Mouse (Mus musculus) CH12.LX (cell line): ENCODE results near the gene Csnk1g1. TPM values are rescaled to one million over a fixed set of nuclear protein-coding genes. Genes with fewer than 3 reads are reported as not detected.

Source experiments
- DNase-seq: peaks from one replicate; pipeline ENCODE4 v3.0.0-alpha.2; 2013; ENCODE audit errors: extremely low read depth
- H3K27ac ChIP-seq: 2 replicates; pipeline ENCODE4 v1.5.1; 2012; ENCODE audit warnings: low read depth, mild to moderate bottlenecking, control low read depth, moderate library complexity; ENCODE audit not compliant: insufficient read depth
- H3K27me3 ChIP-seq: replicated peaks from 2 replicates; pipeline ENCODE3; 2012; ENCODE audit warnings: inconsistent platforms
- H3K36me3 ChIP-seq, 2 experiments: replicated peaks in 1 of 2; 2 replicates each; pipeline versions ENCODE3 to v1.6.1; 2012; ENCODE audit warnings: inconsistent platforms in 1 of 2, low read length in 1 of 2, mild to moderate bottlenecking in 1 of 2, mixed read lengths in 1 of 2, moderate library complexity in 1 of 2; ENCODE audit not compliant: control insufficient read depth in 1 of 2, insufficient read depth in 1 of 2
- H3K4me1 ChIP-seq, 2 experiments: 2 replicates each; pipeline ENCODE4 v1.6.1; 2012; ENCODE audit warnings: inconsistent platforms in 1 of 2, moderate library complexity in 1 of 2; ENCODE audit not compliant: insufficient read depth in 2 of 2, control insufficient read depth in 1 of 2
- H3K4me2 ChIP-seq: 2 replicates; pipeline ENCODE4 v1.6.1; 2012; ENCODE audit warnings: low read depth, mild to moderate bottlenecking, control low read depth; ENCODE audit not compliant: poor library complexity, insufficient read depth, severe bottlenecking
- H3K4me3 ChIP-seq, 3 experiments: fragments of 150-350 bp in 1 of 3; sonication (generic) in 1 of 3; replicated peaks in 1 of 3; 2 replicates each; pipeline versions ENCODE3 to v1.5.1; 2011 to 2012; ENCODE audit warnings: low read depth in 2 of 3, low read length in 2 of 3, mild to moderate bottlenecking in 2 of 3, moderate library complexity in 2 of 3, control low read depth in 1 of 3, improper control_type of control experiment in 1 of 3, inconsistent platforms in 1 of 3, mixed read lengths in 1 of 3; ENCODE audit not compliant: poor library complexity in 1 of 3
- H3K79me2 ChIP-seq: replicated peaks from 2 replicates; pipeline ENCODE4 v1.6.1; 2012; ENCODE audit warnings: mild to moderate bottlenecking, moderate library complexity; ENCODE audit not compliant: control insufficient read depth, poor library complexity, insufficient read depth, severe bottlenecking; ENCODE audit errors: extremely low read depth
- H3K9ac ChIP-seq: 2 replicates; pipeline ENCODE4 v1.6.1; 2012; ENCODE audit warnings: low read depth, mild to moderate bottlenecking, control low read depth, moderate library complexity; ENCODE audit not compliant: insufficient read depth
- H3K9me3 ChIP-seq: replicated peaks from 2 replicates; pipeline ENCODE3; 2012; ENCODE audit warnings: low read length, inconsistent platforms, mixed read lengths
- CHD1 ChIP-seq: IDR thresholded peaks from 2 replicates; pipeline ENCODE4 v1.6.1; 2012; ENCODE audit warnings: low read depth, low read length, improper control_type of control experiment, inconsistent platforms
- CTCF ChIP-seq, 2 experiments: IDR thresholded peaks in 1 of 2; conservative IDR thresholded peaks in 1 of 2; 2 replicates each; pipeline ENCODE4 v1.5.1; 2011 to 2012; ENCODE audit warnings: low read depth in 2 of 2, low read length in 2 of 2, improper control_type of control experiment in 1 of 2, inconsistent platforms in 1 of 2, mild to moderate bottlenecking in 1 of 2, moderate library complexity in 1 of 2
- GABPA ChIP-seq: IDR thresholded peaks from 2 replicates; pipeline ENCODE4 v1.6.1; 2012; ENCODE audit warnings: low read depth, low read length, improper control_type of control experiment, inconsistent platforms; ENCODE audit not compliant: insufficient replicate concordance
- IRF4 ChIP-seq: IDR thresholded peaks from 2 replicates; pipeline ENCODE4 v1.6.1; 2014; ENCODE audit warnings: low read depth, mild to moderate bottlenecking, inconsistent platforms, low read length, improper control_type of control experiment
- JUN ChIP-seq: IDR thresholded peaks from 2 replicates; pipeline ENCODE4 v1.6.1; 2011; ENCODE audit warnings: low read depth, mild to moderate bottlenecking, low read length, improper control_type of control experiment, moderate library complexity; ENCODE audit not compliant: insufficient read depth
- JUND ChIP-seq: conservative IDR thresholded peaks from 2 replicates; pipeline ENCODE4 v1.6.1; 2011; ENCODE audit warnings: low read depth, low read length, improper control_type of control experiment
- KAT2A ChIP-seq: IDR thresholded peaks from 2 replicates; pipeline ENCODE4 v1.6.1; 2012; ENCODE audit warnings: low read length, improper control_type of control experiment, inconsistent platforms; ENCODE audit not compliant: insufficient replicate concordance
- MAX ChIP-seq: IDR thresholded peaks from 2 replicates; pipeline ENCODE4 v1.6.1; 2011; ENCODE audit warnings: low read length, improper control_type of control experiment
- MAZ ChIP-seq: IDR thresholded peaks from 2 replicates; pipeline ENCODE4 v1.6.1; 2012; ENCODE audit warnings: low read depth, mild to moderate bottlenecking, inconsistent platforms, low read length, improper control_type of control experiment, moderate library complexity
- MEF2A ChIP-seq: IDR thresholded peaks from 2 replicates; pipeline ENCODE4 v1.6.1; 2014; ENCODE audit warnings: low read depth, mild to moderate bottlenecking, inconsistent platforms, low read length, improper control_type of control experiment, borderline replicate concordance
- MYC ChIP-seq: IDR thresholded peaks from 2 replicates; pipeline ENCODE4 v1.6.1; 2011; ENCODE audit warnings: low read depth, mild to moderate bottlenecking, improper control_type of control experiment, low read length
- POLR2AphosphoS2 ChIP-seq: IDR thresholded peaks from 2 replicates; pipeline ENCODE4 v1.6.1; 2011; ENCODE audit warnings: low read depth, low read length, improper control_type of control experiment
- RCOR1 ChIP-seq: conservative IDR thresholded peaks from 2 replicates; pipeline ENCODE4 v1.6.1; 2012; ENCODE audit warnings: low read depth, mild to moderate bottlenecking, inconsistent platforms, low read length, improper control_type of control experiment
- SIN3A ChIP-seq: IDR thresholded peaks from 2 replicates; pipeline ENCODE4 v1.6.1; 2012; ENCODE audit warnings: low read length, improper control_type of control experiment, inconsistent platforms
- TBP ChIP-seq: conservative IDR thresholded peaks from 2 replicates; pipeline ENCODE4 v1.6.1; 2011; ENCODE audit warnings: low read depth, low read length, improper control_type of control experiment
- UBTF ChIP-seq: IDR thresholded peaks from 2 replicates; pipeline ENCODE4 v1.6.1; 2012; ENCODE audit warnings: low read depth, mild to moderate bottlenecking, inconsistent platforms, low read length, improper control_type of control experiment, moderate library complexity
- USF1 ChIP-seq: IDR thresholded peaks from 2 replicates; pipeline ENCODE4 v1.6.1; 2014; ENCODE audit warnings: low read depth, mild to moderate bottlenecking, inconsistent platforms, low read length, improper control_type of control experiment
- USF2 ChIP-seq: conservative IDR thresholded peaks from 2 replicates; pipeline ENCODE4 v1.6.1; 2011; ENCODE audit warnings: low read depth, low read length, improper control_type of control experiment
- ZC3H11A ChIP-seq: IDR thresholded peaks from 2 replicates; pipeline ENCODE4 v1.6.1; 2012; ENCODE audit warnings: low read depth, mild to moderate bottlenecking, inconsistent platforms, low read length, improper control_type of control experiment
- ZKSCAN1 ChIP-seq: IDR thresholded peaks from 2 replicates; pipeline ENCODE4 v1.6.1; 2012; ENCODE audit warnings: low read depth, inconsistent platforms, low read length, improper control_type of control experiment, borderline replicate concordance
- dilution Hi-C: fragments of 300-500 bp; cut with MboI; formaldehyde crosslinking; loops from 2 replicates; pipeline ENCODE4 v1.14.3; 2020; ENCODE audit warnings: low sequenced_read_pairs; ENCODE audit not compliant: extremely low pct_unique_long_range_greater_than_20kb, extremely low pct_ligation_motif_present
- in situ Hi-C: fragments of 300-500 bp; cut with MboI; formaldehyde crosslinking; loops from 3 replicates; pipeline ENCODE4 v1.14.3; 2019; ENCODE audit warnings: low sequenced_read_pairs, low pct_ligation_motif_present, low pct_unique_long_range_greater_than_20kb, mixed read lengths
- polyA plus RNA-seq: library from polyadenylated mRNA; unstranded; fragments of >175 nt; gene quantifications from 2 replicates; pipeline ENCODE4 v1.2.1, GENCODE M21; 2012; ENCODE audit warnings: low read depth; ENCODE audit not compliant: insufficient read length
- total RNA-seq, 2 experiments: library from RNA; depleted of rRNA; stranded (reverse); fragments of 300-350 nt in 1 of 2; fragments of >200 nt in 1 of 2; gene quantifications; 2 replicates each; pipeline ENCODE4 v1.2.3; 2012 to 2014

The Csnk1g1 gene
- total and polyA plus RNA-seq, 3 experiments: 11.7 to 16.0 (median 12.3) TPM

GRCm38 (mm10) chr9:66038581-66038980 is 129.9 kb downstream of the Csnk1g1 start:
- Histone ChIP-seq H3K4me1 (peaks cover 0 to 6% of the 10 kb centered on the region in 2 experiments; a peak in 1 of 4 replicates), H3K36me3 (peaks cover 42 to 84% of the 10 kb centered on the region in 2 experiments), H3K9ac (no peak overlapping the region), H3K79me2 (no peaks in the 10 kb centered on the region), H3K4me2 (no peak overlapping the region), H3K27ac (no peak overlapping the region), H3K4me3 (no peak overlapping the region), H3K9me3 (no peaks in the 10 kb centered on the region), H3K27me3 (no peaks in the 10 kb centered on the region)
- TF ChIP-seq MAX (no peak), SIN3A (no peak), JUN (no peak), MEF2A (no peak), GABPA (no peak), USF2 (no peak), MAZ (no peak), ZC3H11A (no peak), RCOR1 (no peak), USF1 (no peak), POLR2AphosphoS2 (no peak), MYC (no peak), IRF4 (no peak), TBP (no peak)
- dilution Hi-C loops (no loop called here), in situ Hi-C loops (no loop called here)
- DNase-seq: no peak

- Histone ChIP-seq H3K4me2 (no peak overlapping the region), H3K27me3 (no peaks in the 10 kb centered on the region)
- no peak for DNase-seq
- dilution Hi-C loops: no loop called here
- TF ChIP-seq RCOR1 (no peak), USF2 (no peak), CHD1 (no peak), UBTF (no peak), GABPA (no peak), CTCF (conservative IDR thresholded peaks at IDR 0.05 in 1 of 2, IDR thresholded peaks at IDR 0.05 in 1 of 2; ENCODE audit: low read depth in 2 of 2, low read length in 2 of 2) (no peak), KAT2A (no peak), ZKSCAN1 (no peak), IRF4 (no peak), SIN3A (no peak), JUND (no peak), POLR2AphosphoS2 (no peak)
- TF ChIP-seq, all 38 proteins: peak for 0
- H3K4me1 ChIP-seq: peaks cover 0 to 6% of the 10 kb centered on the region in 2 experiments; a peak in 1 of 4 replicates
- no peak overlapping the region for H3K27ac ChIP-seq
- peaks cover 37 to 82% of the 10 kb centered on the region in 2 experiments for H3K36me3 ChIP-seq
- H3K79me2 ChIP-seq: no peaks in the 10 kb centered on the region
- in situ Hi-C loops: no loop called here
- H3K9ac ChIP-seq: no peak overlapping the region
- no peaks in the 10 kb centered on the region for H3K9me3 ChIP-seq
- no peak overlapping the region for H3K4me3 ChIP-seq
Measured at GRCm38 (mm10) chr9:66039290-66039689, 130.6 kb downstream of the Csnk1g1 start.
